Mouse (Mus musculus): ENCODE data around the gene B3galt2. TPM values are rescaled to one million over a fixed set of nuclear protein-coding genes. Genes with fewer than 3 reads are reported as not detected.

B3galt2 gene
- polyA plus RNA-seq, 1 experiment, result 0.02 TPM

- Histone ChIP-seq H3K4me3 (no peak overlapping the region), H3K79me2 (ENCODE audit: control insufficient read depth, insufficient read depth) (no peaks in the 10 kb centered on the region), H3K36me3 (ENCODE audit: control insufficient read depth, insufficient read depth) (peaks cover 38% of the 10 kb centered on the region), H3ac (ENCODE audit: control insufficient read depth, insufficient read length) (no peak overlapping the region), H3K4me2 (ENCODE audit: low read depth) (no peak overlapping the region), H3K27me3 (ENCODE audit: control insufficient read depth, insufficient read depth, insufficient read length) (no peaks in the 10 kb centered on the region)
- TF ChIP-seq MAX (IDR thresholded peaks at IDR 0.05; ENCODE audit: low read depth) (no peak), MYOG (IDR thresholded peaks at IDR 0.05; ENCODE audit: control insufficient read depth in 1 of 3, insufficient read depth in 1 of 3, insufficient read length in 2 of 3, low read depth in 2 of 3) (no peak), SRF (IDR thresholded peaks at IDR 0.05; ENCODE audit: control insufficient read depth, insufficient read length, low read depth) (no peak), E2F4 (IDR thresholded peaks at IDR 0.05; ENCODE audit: insufficient read depth) (no peak), TCF3 (IDR thresholded peaks at IDR 0.05; ENCODE audit: insufficient read length, low read depth) (no peak), REST (IDR thresholded peaks at IDR 0.05; ENCODE audit: insufficient read depth, insufficient read length) (no peak), POLR2A (IDR thresholded peaks at IDR 0.05; ENCODE audit: insufficient read length, low read depth) (no peak), USF1 (IDR thresholded peaks at IDR 0.05; ENCODE audit: low read depth) (no peak), POLR2AphosphoS2 (IDR thresholded peaks at IDR 0.05; ENCODE audit: insufficient read length, low read depth) (no peak), TCF12 (IDR thresholded peaks at IDR 0.05; ENCODE audit: insufficient read depth, poor library complexity, severe bottlenecking) (no peak), MYOD1 (IDR thresholded peaks at IDR 0.05; ENCODE audit: control insufficient read depth in 1 of 3, insufficient read length in 2 of 3, low read depth in 2 of 3) (no peak), CEBPB (IDR thresholded peaks at IDR 0.05; ENCODE audit: insufficient read depth, poor library complexity, severe bottlenecking) (no peak)
These were observed 40.6 kb downstream of the B3galt2 start for GRCm38 (mm10) chr1:143681108-143681507.

- H3K79me2 ChIP-seq (ENCODE audit: control insufficient read depth, insufficient read depth), result no peaks in the 10 kb centered on the region
- peaks cover 56% of the 10 kb centered on the region for H3K36me3 ChIP-seq (ENCODE audit: control insufficient read depth, insufficient read depth)
- H3ac ChIP-seq (ENCODE audit: control insufficient read depth, insufficient read length), result no peak overlapping the region
- H3K4me2 ChIP-seq (ENCODE audit: low read depth), result no peak overlapping the region
- no peak overlapping the region for H3K4me3 ChIP-seq
- H3K27me3 ChIP-seq (ENCODE audit: control insufficient read depth, insufficient read depth, insufficient read length), result no peaks in the 10 kb centered on the region
- TF ChIP-seq TCF12 (IDR thresholded peaks at IDR 0.05; ENCODE audit: insufficient read depth, poor library complexity, severe bottlenecking) (no peak), SRF (IDR thresholded peaks at IDR 0.05; ENCODE audit: control insufficient read depth, insufficient read length, low read depth) (no peak), REST (IDR thresholded peaks at IDR 0.05; ENCODE audit: insufficient read depth, insufficient read length) (no peak), MYOG (IDR thresholded peaks at IDR 0.05; ENCODE audit: control insufficient read depth in 1 of 3, insufficient read depth in 1 of 3, insufficient read length in 2 of 3, low read depth in 2 of 3) (no peak), CEBPB (IDR thresholded peaks at IDR 0.05; ENCODE audit: insufficient read depth, poor library complexity, severe bottlenecking) (no peak), USF1 (IDR thresholded peaks at IDR 0.05; ENCODE audit: low read depth) (no peak), POLR2A (IDR thresholded peaks at IDR 0.05; ENCODE audit: insufficient read length, low read depth) (no peak), E2F4 (IDR thresholded peaks at IDR 0.05; ENCODE audit: insufficient read depth) (no peak), POLR2AphosphoS2 (IDR thresholded peaks at IDR 0.05; ENCODE audit: insufficient read length, low read depth) (no peak)
These were observed 44.4 kb downstream of the B3galt2 start for GRCm38 (mm10) chr1:143684849-143685248.

GRCm38 (mm10) chr1:143701736-143702135 lies 61.3 kb downstream of the B3galt2 start:
- Histone ChIP-seq H3K36me3 (ENCODE audit: control insufficient read depth, insufficient read depth) (peaks cover 5% of the 10 kb centered on the region), H3K4me2 (ENCODE audit: low read depth) (peak overlapping the region; percentile 79), H3K4me3 (peak overlapping the region; percentile 87), H3ac (ENCODE audit: control insufficient read depth, insufficient read length) (peak overlapping the region; percentile 92), H3K79me2 (ENCODE audit: control insufficient read depth, insufficient read depth) (peaks cover 53% of the 10 kb centered on the region), H3K27me3 (ENCODE audit: control insufficient read depth, insufficient read depth, insufficient read length) (no peaks in the 10 kb centered on the region)
- no peak for TF ChIP-seq POLR2AphosphoS2 (IDR thresholded peaks at IDR 0.05; ENCODE audit: insufficient read length, low read depth)
- no peak for TF ChIP-seq MYOD1 (IDR thresholded peaks at IDR 0.05; ENCODE audit: control insufficient read depth in 1 of 3, insufficient read length in 2 of 3, low read depth in 2 of 3)
- TF ChIP-seq MYOG (IDR thresholded peaks at IDR 0.05; ENCODE audit: control insufficient read depth in 1 of 3, insufficient read depth in 1 of 3, insufficient read length in 2 of 3, low read depth in 2 of 3), result no peak
- no peak for TF ChIP-seq MAX (IDR thresholded peaks at IDR 0.05; ENCODE audit: low read depth)
- no peak for TF ChIP-seq SRF (IDR thresholded peaks at IDR 0.05; ENCODE audit: control insufficient read depth, insufficient read length, low read depth)
- TF ChIP-seq CEBPB (IDR thresholded peaks at IDR 0.05; ENCODE audit: insufficient read depth, poor library complexity, severe bottlenecking), result no peak
- TF ChIP-seq POLR2A (IDR thresholded peaks at IDR 0.05; ENCODE audit: insufficient read length, low read depth), result no peak
- no peak for TF ChIP-seq USF1 (IDR thresholded peaks at IDR 0.05; ENCODE audit: low read depth)

- Histone ChIP-seq H3K4me3 (peak overlapping the region; percentile 87), H3K27me3 (ENCODE audit: control insufficient read depth, insufficient read depth, insufficient read length) (no peaks in the 10 kb centered on the region), H3K36me3 (ENCODE audit: control insufficient read depth, insufficient read depth) (peaks cover under 1% of the 10 kb centered on the region), H3K79me2 (ENCODE audit: control insufficient read depth, insufficient read depth) (peaks cover 48% of the 10 kb centered on the region), H3K4me2 (ENCODE audit: low read depth) (peak overlapping the region; percentile 79), H3ac (ENCODE audit: control insufficient read depth, insufficient read length) (peak overlapping the region; percentile 92)
- TF ChIP-seq SRF (IDR thresholded peaks at IDR 0.05; ENCODE audit: control insufficient read depth, insufficient read length, low read depth), result no peak
These were observed 61.8 kb downstream of the B3galt2 start for GRCm38 (mm10) chr1:143702141-143702740.

GRCm38 (mm10) chr1:143702741-143703262 lies 62.3 kb downstream of the B3galt2 start, which contains the start of gene Cdc73:
Gene Cdc73 (minus strand): TSS chr1:143702893.
- Histone ChIP-seq H3K36me3 (ENCODE audit: control insufficient read depth, insufficient read depth) (no peaks in the 10 kb centered on the region), H3K79me2 (ENCODE audit: control insufficient read depth, insufficient read depth) (peaks cover 45% of the 10 kb centered on the region), H3K4me3 (peak within 1 kb of the TSS; percentile 87), H3K4me2 (ENCODE audit: low read depth) (peak within 1 kb of the TSS; percentile 79), H3K27me3 (ENCODE audit: control insufficient read depth, insufficient read depth, insufficient read length) (no peaks in the 10 kb centered on the region), H3ac (ENCODE audit: control insufficient read depth, insufficient read length) (peak within 1 kb of the TSS; percentile 92)
- TF ChIP-seq CEBPB (IDR thresholded peaks at IDR 0.05; ENCODE audit: insufficient read depth, poor library complexity, severe bottlenecking) (no peak), POLR2AphosphoS2 (IDR thresholded peaks at IDR 0.05; ENCODE audit: insufficient read length, low read depth) (peak; percentile 68), MYOD1 (IDR thresholded peaks at IDR 0.05; ENCODE audit: control insufficient read depth in 1 of 3, insufficient read length in 2 of 3, low read depth in 2 of 3) (peak in 1 of 3 experiments; percentile 25), POLR2A (IDR thresholded peaks at IDR 0.05; ENCODE audit: insufficient read length, low read depth) (peak; percentile 86), SRF (IDR thresholded peaks at IDR 0.05; ENCODE audit: control insufficient read depth, insufficient read length, low read depth) (peak; percentile 99), MAX (IDR thresholded peaks at IDR 0.05; ENCODE audit: low read depth) (peak; percentile 65), MYOG (IDR thresholded peaks at IDR 0.05; ENCODE audit: control insufficient read depth in 1 of 3, insufficient read depth in 1 of 3, insufficient read length in 2 of 3, low read depth in 2 of 3) (peak in 1 of 3 experiments; percentile 52), TCF3 (IDR thresholded peaks at IDR 0.05; ENCODE audit: insufficient read length, low read depth) (no peak)
